Mouse (Mus musculus) induced T-regulatory cell, adult 2 months (primary cell): Measurements from ENCODE around the gene Sugct.
"Not testable (repeated sequence)": the region's sequence is repeated elsewhere in the genome, so short reads cannot be mapped to it uniquely, and the experiment has no call there.

Experiments
- DNase-seq: peaks from one replicate; pipeline ENCODE4 v3.0.0-alpha.2; 2012; ENCODE audit warnings: low read depth

The Sugct gene

GRCm38 (mm10) chr13:16898084-16898792 is 797.1 kb downstream of the Sugct start:
- no peak for DNase-seq

DNA sequence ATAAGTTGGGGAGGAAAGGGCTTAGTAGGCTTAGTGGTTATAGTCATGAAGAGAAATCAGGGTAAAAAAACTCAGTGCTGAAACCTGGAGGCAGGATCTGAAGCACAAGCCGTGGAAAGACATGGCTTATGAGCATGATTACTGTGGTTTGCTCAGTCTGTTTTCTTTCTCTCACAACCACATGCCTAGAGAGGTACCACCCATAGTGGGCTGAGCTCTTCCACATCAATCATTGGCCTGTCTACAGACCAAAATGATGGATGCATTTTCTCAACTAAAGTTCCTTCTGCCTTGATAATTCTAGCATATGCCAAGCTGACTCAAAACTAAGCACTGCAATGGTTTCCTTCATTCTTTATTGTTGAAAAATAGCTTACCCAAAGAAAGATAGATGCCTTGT is 817.3 kb downstream of the Sugct start:
- no peak for DNase-seq

DNA sequence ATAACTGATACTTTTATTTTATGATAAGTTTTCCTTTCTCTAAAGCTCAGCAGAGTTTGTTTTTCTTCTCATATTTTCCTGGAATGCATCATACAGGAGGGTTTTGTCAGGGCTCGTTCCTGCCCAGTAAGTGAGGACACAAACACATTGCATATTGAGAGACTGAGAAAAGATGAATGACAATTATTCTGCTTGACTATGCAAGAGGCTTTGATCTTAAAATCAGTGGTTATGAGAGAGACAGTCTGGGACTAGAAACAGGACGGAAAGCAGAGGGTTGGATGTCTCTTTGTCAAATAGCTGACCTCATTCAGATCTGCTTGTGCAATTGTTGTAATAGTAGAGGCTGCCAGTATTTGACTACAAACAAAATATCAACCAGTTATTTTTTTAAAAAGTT is 835.4 kb downstream of the Sugct start:
- DNase-seq = no peak

- DNase-seq = no peak
Measured at GRCm38 (mm10) chr13:16847236-16847635, 848.1 kb downstream of the Sugct start.

DNA sequence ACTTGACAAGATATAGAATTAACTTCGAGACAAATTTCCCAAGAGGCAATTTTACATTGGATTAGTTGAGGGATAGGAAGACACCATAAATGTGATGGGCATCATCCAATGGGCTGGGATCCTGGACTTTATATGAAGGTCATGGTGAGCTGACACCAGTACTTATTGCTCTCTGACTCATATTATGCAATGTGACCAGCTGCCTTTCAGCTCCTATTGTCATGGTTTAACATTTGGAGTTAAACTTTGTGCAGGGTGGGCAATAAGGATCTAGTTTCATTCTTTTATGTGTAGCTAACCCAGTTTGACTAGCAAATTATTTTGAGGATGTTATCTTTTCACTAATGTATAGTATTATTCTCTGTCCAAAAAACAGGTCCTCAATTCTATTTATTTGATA is 854.4 kb downstream of the Sugct start:
- DNase-seq = no peak

GRCm38 (mm10) chr13:16838409-16838808 is 856.9 kb downstream of the Sugct start:
- no peak for DNase-seq

- no peak for DNase-seq
Measured at GRCm38 (mm10) chr13:16835111-16835510, 860.2 kb downstream of the Sugct start.

DNA sequence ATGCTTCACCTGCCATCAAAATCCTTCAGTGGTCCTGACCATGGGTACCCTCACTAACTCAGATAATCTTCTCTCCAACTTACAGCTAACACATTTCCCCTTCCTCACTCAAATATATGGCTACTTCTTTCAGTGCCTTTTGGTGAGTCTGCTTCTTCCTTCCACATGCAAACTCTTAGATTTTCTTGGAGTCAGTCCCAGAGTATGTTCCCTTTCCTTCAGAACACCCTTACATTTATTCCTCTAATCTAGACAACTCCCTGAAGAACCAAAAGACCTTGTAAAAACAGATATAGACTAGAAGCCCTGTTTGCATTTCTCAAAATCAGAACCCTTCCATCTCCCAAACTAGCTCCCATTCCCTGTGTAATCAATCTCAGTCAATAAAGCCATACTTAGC is 862.3 kb downstream of the Sugct start:
- no peak for DNase-seq

GRCm38 (mm10) chr13:16831840-16832239 is 863.5 kb downstream of the Sugct start:
- no peak for DNase-seq

GRCm38 (mm10) chr13:16830291-16830690 is 865.1 kb downstream of the Sugct start:
- DNase-seq = not testable (repeated sequence)

DNA sequence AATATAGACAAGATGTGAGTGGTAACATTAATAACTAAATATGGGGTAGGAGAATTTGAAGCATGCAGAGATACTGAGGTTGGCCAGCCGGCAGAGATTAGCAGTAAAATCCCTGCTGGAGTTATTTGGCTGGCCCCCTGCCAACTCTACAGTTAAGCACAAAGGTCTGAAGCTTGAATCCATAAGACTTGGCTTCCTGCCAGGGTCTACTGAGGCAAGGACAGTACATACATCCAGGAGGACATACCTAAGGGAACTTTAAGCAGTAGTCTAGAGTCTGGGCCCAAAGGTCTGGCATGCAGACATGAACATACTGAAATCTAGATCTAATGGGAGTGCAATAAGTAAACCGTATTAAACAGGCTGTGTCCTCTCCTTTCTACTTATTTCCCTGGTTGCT is 865.8 kb downstream of the Sugct start:
- no peak for DNase-seq

GRCm38 (mm10) chr13:16825619-16826018 is 869.7 kb downstream of the Sugct start:
- no peak for DNase-seq

GRCm38 (mm10) chr13:16821785-16822184 is 873.6 kb downstream of the Sugct start:
- no peak for DNase-seq

- no peak for DNase-seq
Measured at GRCm38 (mm10) chr13:16817471-16817870, 877.9 kb downstream of the Sugct start.

DNA sequence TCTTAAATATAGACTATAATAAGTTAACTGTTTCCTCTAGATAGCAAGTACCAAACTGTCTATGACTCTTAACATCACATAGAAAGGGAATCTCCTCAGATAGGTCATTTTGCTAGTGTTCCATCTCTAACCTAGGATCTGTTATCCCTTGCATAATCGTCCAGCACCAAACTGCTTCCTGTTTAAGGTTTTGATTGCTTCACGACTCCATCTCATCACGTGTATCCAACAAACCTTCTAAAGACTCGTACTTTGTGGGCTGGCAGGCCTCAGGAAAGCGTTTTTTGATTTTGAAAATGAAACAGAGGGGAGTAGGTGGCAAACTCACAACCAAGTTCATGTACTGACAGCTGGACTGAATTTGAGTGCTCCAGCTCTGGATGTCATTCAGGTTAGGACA is 878.6 kb downstream of the Sugct start:
- DNase-seq = no peak

DNA sequence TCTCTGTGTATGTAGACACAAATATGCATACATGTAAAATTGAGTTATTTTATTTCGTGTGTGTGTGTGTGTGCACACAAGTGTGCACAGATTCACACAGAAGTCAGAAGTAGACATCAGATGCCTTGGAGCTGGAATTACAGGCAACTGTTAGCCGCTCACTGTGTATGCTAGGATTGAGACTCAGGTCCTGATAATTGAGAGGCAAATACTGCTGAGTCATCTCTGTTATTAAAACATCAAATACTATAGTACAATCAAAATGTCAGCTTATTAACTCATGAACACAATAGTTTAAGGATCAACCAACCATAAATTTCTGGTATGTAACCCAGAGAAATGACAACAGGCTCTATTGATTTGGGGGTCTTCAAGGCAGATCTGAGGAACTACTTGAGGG is 883.1 kb downstream of the Sugct start:
- no peak for DNase-seq
